Mouse (Mus musculus) left cerebral cortex, adult 8-10 months (tissue): ENCODE results near the gene Lipa. TPM values are rescaled to one million over a fixed set of nuclear protein-coding genes. Genes with fewer than 3 reads are reported as not detected.

ENCODE experiments used
- DNase-seq, 2 experiments: peaks; one replicate each; pipeline ENCODE4 v3.0.0; 2022; ENCODE audit warnings: low spot score in 2 of 2
- total RNA-seq, 4 experiments: library from RNA; stranded (reverse); gene quantifications; 2 replicates each; pipeline ENCODE4 v1.2.4; 2022

Gene Lipa
- total RNA-seq, 4 experiments from 2014 or later: 15.7 to 21.3 (median 17.4) TPM

- no peak for DNase-seq
Measured at GRCm38 (mm10) chr19:34468216-34468615, 59.1 kb downstream of the Lipa start.

- no peak for DNase-seq
Measured at GRCm38 (mm10) chr19:34464453-34464852, 62.8 kb downstream of the Lipa start.

GRCm38 (mm10) chr19:34461451-34462019, 65.7 kb downstream of the Lipa start:
- no peak for DNase-seq

GRCm38 (mm10) chr19:34450784-34451370, 76.4 kb downstream of the Lipa start:
- DNase-seq: no peak

GRCm38 (mm10) chr19:34448851-34449250, 78.4 kb downstream of the Lipa start:
- DNase-seq: no peak

- no peak for DNase-seq
Measured at GRCm38 (mm10) chr19:34445410-34446012, 81.8 kb downstream of the Lipa start.

- DNase-seq: no peak
Measured at GRCm38 (mm10) chr19:34444785-34445184, 82.5 kb downstream of the Lipa start.

Other genes starting within 250 kb of the Lipa start
- gene Fas, start 236.8 kb downstream of the Lipa start, total RNA-seq: 1 to 10 TPM in 3 of 4 experiments, under 1 TPM in 1; 0.91 to 3.0 (median 2.7) TPM
- 1 to 10 TPM in 2 of 4 experiments, under 1 TPM in 1, not detected in 1; 0.35 to 1.6 (median 1.2) TPM for gene Ch25h, start 52.3 kb downstream of the Lipa start, total RNA-seq
- 1 to 10 TPM; 7.1 to 9.4 (median 7.2) TPM for gene Ifit2, start 23.2 kb upstream of the Lipa start, total RNA-seq
- gene Ifit3, start 56.1 kb upstream of the Lipa start, total RNA-seq: 10 to 100 TPM in 2 of 4 experiments, 1 to 10 TPM in 2; 6.7 to 15.3 (median 10.6) TPM
- gene Ifit1bl1, start 74.5 kb upstream of the Lipa start, total RNA-seq: 1 to 10 TPM; 1.7 to 2.4 (median 2.1) TPM
- gene Ifit3b, start 80.5 kb upstream of the Lipa start, total RNA-seq: 1 to 10 TPM; 3.5 to 6.3 (median 4.4) TPM
- gene Ifit1bl2, start 113.3 kb upstream of the Lipa start, total RNA-seq: under 1 TPM; 0.38 to 0.66 (median 0.49) TPM
- gene Ifit1, start 113.4 kb upstream of the Lipa start, total RNA-seq: 1 to 10 TPM; 1.3 to 3.0 (median 2.1) TPM
- 1 to 10 TPM; 3.4 to 6.5 (median 3.6) TPM for gene Slc16a12, start 219.8 kb upstream of the Lipa start, total RNA-seq